Mouse (Mus musculus) frontal cortex, postnatal 36 days (tissue): ENCODE data around the gene Olfr1028.

Source experiments
- DNase-seq, 2 experiments: peaks; one replicate each; pipeline ENCODE4 v3.0.0; 2022; ENCODE audit warnings: low spot score in 2 of 2

Gene Olfr1028

DNA sequence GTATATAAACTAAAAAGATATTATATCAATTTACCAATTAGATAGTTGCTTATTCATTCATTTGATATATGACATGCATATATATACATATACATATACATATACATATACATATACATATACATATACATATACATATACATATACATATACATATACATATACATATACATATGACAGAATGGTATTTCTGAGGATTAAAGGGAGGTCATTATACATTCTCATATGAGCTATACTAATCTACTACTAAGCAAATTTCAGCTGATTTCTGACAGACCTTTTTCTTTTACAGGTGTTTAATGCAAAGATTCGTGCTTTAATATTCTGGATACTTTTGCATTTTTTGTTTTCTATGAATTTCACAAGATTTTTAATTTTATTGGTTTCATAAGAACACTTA is at the start of gene Olfr1028:
Gene Olfr1028 (plus strand): TSS at position 301 of the 400 bp plus-strand sequence.
- DNase-seq, result no peak

DNA sequence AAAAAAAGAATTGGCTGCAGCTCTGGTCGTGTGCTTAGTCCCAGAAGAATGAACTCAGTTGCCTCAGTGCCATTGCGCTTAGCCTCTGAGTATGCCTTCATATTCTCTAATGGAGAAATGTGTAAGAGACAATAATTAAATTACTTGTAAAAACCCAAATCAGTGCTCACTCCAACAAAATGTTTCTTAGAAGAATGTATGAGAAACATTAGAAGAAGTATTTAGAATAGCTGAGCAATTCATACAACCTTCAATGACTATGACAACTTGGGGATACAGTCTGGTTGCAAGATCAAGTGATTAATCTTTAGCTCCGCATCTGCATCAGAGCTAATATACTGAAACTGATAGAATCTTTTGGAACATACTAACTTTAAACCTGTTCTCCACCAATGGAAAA is 45.3 kb upstream of the Olfr1028 start, which contains the start of gene Olfr1024:
Gene Olfr1024 (minus strand): TSS at position 101 of the 400 bp plus-strand sequence.
- no peak for DNase-seq

DNA sequence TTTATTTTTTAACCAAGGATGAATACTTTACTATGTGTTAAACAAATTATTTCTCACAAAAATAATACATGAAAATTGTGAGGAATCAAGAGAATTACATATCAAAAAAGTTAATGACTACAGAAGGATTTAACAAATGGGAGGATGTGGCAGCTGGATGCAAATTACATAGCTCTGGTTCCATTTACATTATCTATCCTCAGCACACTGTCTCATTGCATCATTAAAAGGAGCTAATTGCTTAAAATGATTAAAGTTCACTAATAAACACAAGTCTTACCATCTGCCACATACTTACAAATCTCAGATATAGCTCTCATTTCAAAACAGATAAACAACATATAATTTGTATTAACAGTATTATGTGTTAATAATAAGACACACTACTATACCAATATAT is 37.0 kb upstream of the Olfr1028 start:
- no peak for DNase-seq

DNA sequence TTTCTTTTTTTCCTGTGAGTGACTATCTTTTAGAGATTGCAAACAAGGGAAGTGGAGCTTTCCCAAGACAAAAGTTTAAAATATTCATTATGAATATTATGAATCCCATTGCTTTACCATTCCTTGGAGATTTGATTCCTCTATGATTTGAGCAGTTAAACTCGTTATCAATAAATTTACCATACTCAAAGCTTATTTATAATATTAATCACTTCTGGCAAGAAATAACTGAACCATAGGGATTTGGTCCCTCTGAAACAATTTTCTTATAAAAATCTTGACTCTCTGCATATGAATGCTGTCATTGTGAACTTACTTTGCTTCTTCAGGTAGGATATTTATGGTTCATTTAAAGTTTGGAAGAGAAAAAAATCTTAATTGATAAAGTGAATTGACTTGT is 35.3 kb upstream of the Olfr1028 start, which contains the start of gene Olfr1025-ps1:
Gene Olfr1025-ps1 (plus strand): TSS at position 301 of the 400 bp plus-strand sequence.
- no peak for DNase-seq

DNA sequence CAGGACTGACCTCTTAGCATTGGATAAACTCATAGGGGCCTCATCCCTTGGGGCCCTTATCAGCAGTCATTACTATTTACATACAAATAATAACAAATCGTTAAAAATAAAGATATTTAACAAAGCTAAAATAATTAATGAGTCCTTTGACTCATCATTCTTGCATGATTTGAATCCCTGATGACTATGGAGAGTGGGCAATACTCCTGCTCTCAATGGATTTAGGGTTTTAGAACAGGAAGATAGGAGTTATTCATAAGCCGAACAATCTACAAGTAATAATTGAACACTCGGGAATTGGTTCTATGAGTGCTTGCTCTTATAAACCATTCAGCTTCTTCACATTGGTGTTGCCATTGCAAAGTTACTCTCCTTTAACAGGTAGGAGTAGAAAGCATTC is 29.0 kb upstream of the Olfr1028 start, which contains the start of gene Olfr1026:
Gene Olfr1026 (plus strand): TSS at position 301 of the 400 bp plus-strand sequence.
- no peak for DNase-seq

DNA sequence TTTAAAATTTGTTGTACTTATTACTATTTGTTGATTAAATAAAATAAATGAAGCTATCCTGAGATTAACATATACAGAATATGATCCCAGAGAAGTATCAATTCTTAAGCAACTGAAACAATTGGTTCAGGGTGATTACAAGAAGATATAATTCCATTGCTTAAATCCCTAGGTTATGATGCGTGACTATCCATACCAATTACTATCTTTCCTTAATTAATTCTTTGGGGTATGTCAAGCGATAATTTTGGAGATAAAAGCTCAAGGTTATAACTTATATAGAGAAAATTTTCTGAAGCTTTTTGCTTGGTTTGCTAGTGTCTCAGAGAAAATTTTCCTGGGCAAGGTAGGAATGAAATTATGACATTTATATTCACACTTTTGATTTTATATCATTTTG is 23.4 kb downstream of the Olfr1028 start, which contains the start of gene Olfr1029:
Gene Olfr1029 (plus strand): TSS at position 301 of the 400 bp plus-strand sequence.
- DNase-seq, result no peak

DNA sequence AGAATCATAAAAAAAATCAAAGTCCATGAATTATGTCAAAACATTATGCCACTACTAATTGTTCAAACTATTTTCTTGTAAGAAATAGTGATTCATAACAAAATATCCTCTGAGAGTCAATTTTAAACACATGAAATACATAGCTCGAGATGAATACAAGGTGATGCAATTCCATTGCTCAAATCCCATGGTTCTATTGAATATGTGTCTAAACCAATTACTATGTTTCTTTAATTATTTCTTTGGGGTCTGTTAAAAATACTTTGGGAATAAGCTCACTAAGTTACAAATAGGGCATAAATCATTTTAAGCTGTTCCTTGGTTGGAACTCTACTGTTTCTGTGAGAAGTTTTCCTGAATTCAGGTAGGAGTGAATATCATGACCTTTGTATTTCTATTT is 28.7 kb downstream of the Olfr1028 start, which contains the start of gene Olfr1030:
Gene Olfr1030 (plus strand): TSS at position 301 of the 400 bp plus-strand sequence.
- DNase-seq, result no peak

DNA sequence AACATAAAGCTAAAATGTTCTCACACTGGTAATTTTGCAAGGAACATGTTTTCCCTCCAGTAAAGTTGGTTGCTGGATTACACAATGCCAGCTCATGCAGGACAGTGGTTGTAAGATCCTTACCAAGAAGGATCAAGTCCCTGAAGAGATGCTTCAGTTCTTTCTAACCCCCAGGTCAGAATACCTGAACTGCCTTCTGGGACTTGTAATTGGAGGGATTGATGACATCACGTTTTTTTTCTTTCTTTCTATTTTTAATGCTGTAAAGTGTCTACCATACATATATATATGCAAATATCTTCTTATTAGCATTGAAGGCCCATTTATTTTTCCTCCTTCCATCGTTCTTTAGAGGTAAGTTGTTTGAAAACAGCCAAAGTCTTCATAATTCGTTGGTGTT is 39.8 kb downstream of the Olfr1028 start, which contains the start of gene Olfr1031:
Gene Olfr1031 (plus strand): TSS at position 301 of the 400 bp plus-strand sequence.
- no peak for DNase-seq
